ENCODE assay signal across 29 mouse cellular contexts in the genomic region with DNA sequence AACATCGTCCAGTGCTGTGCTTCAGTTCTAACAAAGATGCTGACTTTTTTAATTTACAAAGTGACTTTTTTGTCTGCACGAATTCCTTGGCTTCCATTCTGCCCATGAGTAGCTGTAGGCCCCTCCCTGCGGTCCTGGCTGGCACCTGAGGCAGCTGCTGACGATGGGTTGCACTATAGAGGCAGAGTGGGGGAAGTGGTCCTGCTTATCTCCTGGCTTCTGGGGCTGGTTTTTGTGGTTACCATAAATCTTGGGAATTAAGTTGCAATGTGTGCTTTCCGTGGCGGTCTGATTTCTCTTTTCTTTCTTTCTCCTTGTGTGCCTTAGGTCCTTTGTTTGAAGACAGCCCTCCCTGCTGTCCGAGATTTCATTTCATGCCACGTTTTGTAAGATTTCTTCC. TPM values are rescaled to one million over a fixed set of nuclear protein-coding genes. Genes with fewer than 3 reads are reported as not detected.
DNase-seq lines count a peak whose midpoint lies in the region; ATAC-seq lines count a peak whose summit lies in the region.
"Had no signal": no experiment of that assay in that cellular context is flagged by ENCODE, and none has a peak within 500 bp of the region (broad histone marks: within the 10 kb centered on the region; RNA-seq: fewer than 3 reads in every experiment).

No protein-coding gene starts in this region.

- H3K9me3 ChIP-seq in kidney, embryonic 16.5 days (ENCODE audit: low read length), result no peaks in the 10 kb centered on the region
- H3K9me3 ChIP-seq in forebrain, embryonic 14.5 days (replicated peaks; ENCODE audit: control insufficient read depth, low read length), result no peaks in the 10 kb centered on the region
- H3K9me3 ChIP-seq: embryonic facial prominence, embryonic 10.5 days; embryonic facial prominence, embryonic 13.5 days; forebrain, embryonic 12.5 days; heart, embryonic 12.5 days; heart, embryonic 15.5 days had no signal

- H3K4me1 ChIP-seq in kidney, embryonic 16.5 days (ENCODE audit: insufficient read depth, low read length), result no peaks in the 10 kb centered on the region
- no peaks in the 10 kb centered on the region for H3K4me1 ChIP-seq in forebrain, embryonic 14.5 days (ENCODE audit: control insufficient read depth, insufficient read depth, low read length)
- H3K4me1 ChIP-seq: embryonic facial prominence, embryonic 10.5 days; embryonic facial prominence, embryonic 13.5 days; forebrain, embryonic 12.5 days had no signal

- H3K4me2 ChIP-seq in kidney, embryonic 16.5 days (replicated peaks; ENCODE audit: low read depth, low read length), result no peak overlapping the region
- H3K4me2 ChIP-seq in forebrain, embryonic 14.5 days (ENCODE audit: low read length), result no peak overlapping the region
- H3K4me2 ChIP-seq: embryonic facial prominence, embryonic 13.5 days; forebrain, embryonic 12.5 days; heart, embryonic 12.5 days; heart, embryonic 15.5 days; hindbrain, embryonic 14.5 days had no signal

- H3K4me3 ChIP-seq in kidney, embryonic 16.5 days (ENCODE audit: low read length), result no peak overlapping the region
- H3K4me3 ChIP-seq in forebrain, embryonic 14.5 days (ENCODE audit: low read depth, low read length), result no peak overlapping the region
- H3K4me3 ChIP-seq: embryonic facial prominence, embryonic 10.5 days; embryonic facial prominence, embryonic 13.5 days; erythroblast, embryonic 14.5 days; forebrain, embryonic 12.5 days; heart, embryonic 12.5 days; heart, embryonic 15.5 days had no signal

- 0 out of 2 replicates have a peak overlapping the region, but pooled peaks have one; percentile 6 for H3K27ac ChIP-seq in kidney, embryonic 16.5 days (ENCODE audit: low read length)
- H3K27ac ChIP-seq in forebrain, embryonic 14.5 days (ENCODE audit: low read depth, low read length), result no peak overlapping the region
- H3K27ac ChIP-seq: embryonic facial prominence, embryonic 10.5 days; embryonic facial prominence, embryonic 13.5 days; forebrain, embryonic 12.5 days; heart, embryonic 15.5 days; hindbrain, embryonic 14.5 days; hindbrain, postnatal 0 days had no signal

- ATAC-seq in kidney, embryonic 16.5 days (ENCODE audit: low FRiP score, low TSS enrichment), result no peak
- ATAC-seq in common myeloid progenitor, adult 5-6 weeks (replicated peaks; ENCODE audit: low read depth, poor library complexity, severe bottlenecking), result peak; percentile 80
- ATAC-seq in megakaryocyte progenitor cell, adult 5-6 weeks (replicated peaks; ENCODE audit: poor library complexity), result peak; percentile 66
- ATAC-seq in forebrain, embryonic 14.5 days, result no peak
- ATAC-seq: CD4-positive, CD25-positive, alpha-beta regulatory T cell, adult 4 months; forebrain, embryonic 16.5 days; hindbrain, postnatal 0 days; inflammation-experienced regulatory T-cells, adult 6 months; intestine, embryonic 16.5 days; Patski had no signal

- no peaks in the 10 kb centered on the region for H3K27me3 ChIP-seq in kidney, embryonic 16.5 days (ENCODE audit: insufficient read depth, low read length)
- no peaks in the 10 kb centered on the region for H3K27me3 ChIP-seq in forebrain, embryonic 14.5 days (replicated peaks; ENCODE audit: control insufficient read depth, insufficient read depth, low read length)
- H3K27me3 ChIP-seq: embryonic facial prominence, embryonic 13.5 days; forebrain, embryonic 12.5 days; heart, embryonic 12.5 days; heart, embryonic 15.5 days; Patski had no signal

- peaks cover 33% of the 10 kb centered on the region for H3K36me3 ChIP-seq in kidney, embryonic 16.5 days (ENCODE audit: insufficient read depth, low read length)
- peaks cover 62% of the 10 kb centered on the region for H3K36me3 ChIP-seq in forebrain, embryonic 14.5 days (ENCODE audit: control insufficient read depth, insufficient read depth, low read length)

- WGBS in kidney, embryonic 16.5 days, result 65% methylated on average over 8 of the region's 8 CpGs
- WGBS in forebrain, embryonic 14.5 days, result 77% methylated on average over 8 of the region's 8 CpGs

- H3K9ac ChIP-seq in kidney, embryonic 16.5 days (replicated peaks; ENCODE audit: low read length), result no peak overlapping the region
- H3K9ac ChIP-seq in forebrain, embryonic 14.5 days (ENCODE audit: low read length), result no peak overlapping the region
- H3K9ac ChIP-seq: embryonic facial prominence, embryonic 13.5 days; forebrain, embryonic 12.5 days; heart, embryonic 12.5 days; heart, embryonic 15.5 days; hindbrain, embryonic 14.5 days had no signal

- DNase-seq in kidney, postnatal 25 days, result no peak
- no peak for DNase-seq in forebrain, embryonic 14.5 days (ENCODE audit: low spot score)
- DNase-seq in layer of hippocampus, postnatal 36 days, result no peak
- DNase-seq: adrenal gland, postnatal 10 days; adrenal gland, postnatal 36 days; cerebellum, adult 18-20 months; cerebellum, adult 9-10 months; cerebellum, postnatal 14 days; embryo, embryonic 11 days; gastrocnemius, postnatal 10 days; gastrocnemius, postnatal 36 days; heart, adult 18-20 months; heart, postnatal 10 days had no signal

RNA-seq across cellular contexts. Expression of gene Drosha, which starts 42.7 kb away (rescaled TPM):
- 40.5 and 48.0 TPM in 2 replicates for polyA plus RNA-seq in kidney, embryonic 16.5 days (2015; fragmentation: Nextera tagmentation; extraction: Ambion mirVana)
- total RNA-seq in common myeloid progenitor, adult 5-6 weeks (2017), result 24.7 and 46.8 TPM in 2 replicates
- 35.1 and 40.4 TPM in 2 replicates for total RNA-seq in megakaryocyte progenitor cell, adult 5-6 weeks (2015)
- 19.7 and 21.7 TPM in 2 replicates for total RNA-seq in megakaryocyte progenitor cell, adult 5-6 weeks (2017)
- 50.2 and 60.4 TPM in 2 replicates for polyA plus RNA-seq in forebrain, embryonic 14.5 days (2014; fragmentation: Nextera tagmentation; extraction: Ambion mirVana)
- 10 to 100 TPM; 84.6 to 85.6 TPM for total RNA-seq in layer of hippocampus, postnatal 36 days (2021)

RNA-seq across cellular contexts. Expression of gene 6030458C11Rik, which starts 42.8 kb away (rescaled TPM):
- polyA plus RNA-seq in kidney, embryonic 16.5 days (2015; fragmentation: Nextera tagmentation; extraction: Ambion mirVana), result 29.1 and 40.2 TPM in 2 replicates
- 21.8 and 22.3 TPM in 2 replicates for total RNA-seq in common myeloid progenitor, adult 5-6 weeks (2017)
- 14.6 and 16.6 TPM in 2 replicates for total RNA-seq in megakaryocyte progenitor cell, adult 5-6 weeks (2015)
- total RNA-seq in megakaryocyte progenitor cell, adult 5-6 weeks (2017), result 23.6 and 24.9 TPM in 2 replicates
- 13.2 and 17.1 TPM in 2 replicates for polyA plus RNA-seq in forebrain, embryonic 14.5 days (2014; fragmentation: Nextera tagmentation; extraction: Ambion mirVana)
- total RNA-seq in layer of hippocampus, postnatal 36 days (2021), result 10 to 100 TPM; 26.7 to 31.5 TPM

Comparison
In these comparisons a context has a peak if more than half of its experiments do, and no peak if none do; other contexts are left out.
1. ATAC-seq: peak in common myeloid progenitor, adult 5-6 weeks (single experiment) and megakaryocyte progenitor cell, adult 5-6 weeks (single experiment); none in kidney, embryonic 16.5 days (single experiment) and forebrain, embryonic 14.5 days (single experiment).